Mouse (Mus musculus): Measurements from ENCODE around the gene Gm11011. TPM values are rescaled to one million over a fixed set of nuclear protein-coding genes. Genes with fewer than 3 reads are reported as not detected.
"Not testable (repeated sequence)": the region's sequence is repeated elsewhere in the genome, so short reads cannot be mapped to it uniquely, and the experiment has no call there.

Gene Gm11011
- total RNA-seq (2021) = not detected
- long read RNA-seq, experiment 1 = 0 reads
- long read RNA-seq, experiment 2 = 0 reads

- DNase-seq (ENCODE audit: low spot score in 2 of 2) = not testable (repeated sequence)
These were observed at the start of gene Gm11011 for GRCm38 (mm10) chr2:169587645-169588044. Gene Gm11011 (minus strand): TSS chr2:169587745.

GRCm38 (mm10) chr2:169636414-169636813, 48.9 kb upstream of the Gm11011 start:
- no peak for DNase-seq (ENCODE audit: low spot score in 2 of 2)

- no peak for DNase-seq (ENCODE audit: low spot score in 2 of 2)
These were observed 47.9 kb upstream of the Gm11011 start for GRCm38 (mm10) chr2:169635428-169635827.

- no peak for DNase-seq (ENCODE audit: low spot score in 2 of 2)
These were observed 47.3 kb upstream of the Gm11011 start for GRCm38 (mm10) chr2:169634619-169635382.

GRCm38 (mm10) chr2:169633491-169634289, 46.1 kb upstream of the Gm11011 start:
- DNase-seq (ENCODE audit: low spot score in 2 of 2) = peak in 1 of 2 experiments; percentile 39

GRCm38 (mm10) chr2:169632338-169633151, 45.0 kb upstream of the Gm11011 start, which contains the start of gene Tshz2:
Gene Tshz2 (plus strand): TSS chr2:169633013.
- peak; percentile 37 to 50 for DNase-seq (ENCODE audit: low spot score in 2 of 2)

- no peak for DNase-seq (ENCODE audit: low spot score in 2 of 2)
These were observed 42.5 kb upstream of the Gm11011 start for GRCm38 (mm10) chr2:169630070-169630469.

GRCm38 (mm10) chr2:169621201-169621710, 33.7 kb upstream of the Gm11011 start:
- no peak for DNase-seq (ENCODE audit: low spot score in 2 of 2)

- no peak for DNase-seq (ENCODE audit: low spot score in 2 of 2)
These were observed 28.5 kb upstream of the Gm11011 start for GRCm38 (mm10) chr2:169615998-169616397.

- no peak for DNase-seq (ENCODE audit: low spot score in 2 of 2)
These were observed 27.1 kb upstream of the Gm11011 start for GRCm38 (mm10) chr2:169614683-169615082.

GRCm38 (mm10) chr2:169611557-169611956, 24.0 kb upstream of the Gm11011 start:
- DNase-seq (ENCODE audit: low spot score in 2 of 2) = no peak

- DNase-seq (ENCODE audit: low spot score in 2 of 2) = no peak
These were observed 23.3 kb upstream of the Gm11011 start for GRCm38 (mm10) chr2:169610882-169611281.

GRCm38 (mm10) chr2:169609956-169610355, 22.4 kb upstream of the Gm11011 start:
- DNase-seq (ENCODE audit: low spot score in 2 of 2) = no peak

- DNase-seq (ENCODE audit: low spot score in 2 of 2) = no peak
These were observed 20.2 kb upstream of the Gm11011 start for GRCm38 (mm10) chr2:169607787-169608186.

GRCm38 (mm10) chr2:169606901-169607678, 19.5 kb upstream of the Gm11011 start:
- no peak for DNase-seq (ENCODE audit: low spot score in 2 of 2)

GRCm38 (mm10) chr2:169600163-169600562, 12.6 kb upstream of the Gm11011 start:
- DNase-seq (ENCODE audit: low spot score in 2 of 2) = no peak

GRCm38 (mm10) chr2:169599591-169599990, 12.0 kb upstream of the Gm11011 start:
- DNase-seq (ENCODE audit: low spot score in 2 of 2) = no peak

- DNase-seq (ENCODE audit: low spot score in 2 of 2) = no peak
These were observed 10.4 kb upstream of the Gm11011 start for GRCm38 (mm10) chr2:169597971-169598370.

GRCm38 (mm10) chr2:169597357-169597756, 9.8 kb upstream of the Gm11011 start:
- no peak for DNase-seq (ENCODE audit: low spot score in 2 of 2)

GRCm38 (mm10) chr2:169593742-169594141, 6.2 kb upstream of the Gm11011 start:
- DNase-seq (ENCODE audit: low spot score in 2 of 2) = no peak
